Mouse (Mus musculus) forebrain, postnatal 0 days (tissue): ENCODE measurements at regions not wholly inside any gene's neighbourhood (a gene's known extent, or its start where the extent isn't known, plus 50 kb on each side); places are given as distances from the start of the nearest gene placed in this dataset.

Experiments
- ATAC-seq: fragments of 200-750 bp; cut with Nextera tagmentation; 2 replicates; pipeline ENCODE4 v1.8.0; 2017; ENCODE audit warnings: mild to moderate bottlenecking, moderate library complexity
- DNase-seq: peaks from one replicate; pipeline ENCODE4 v3.0.0-alpha.2; 2015
- H3K27ac ChIP-seq: fragments of 300-500 bp; sonication (generic); 2 replicates; pipeline ENCODE4 v1.5.1; 2014; ENCODE audit warnings: low read depth, mild to moderate bottlenecking, antibody characterized with exemption, low read length, moderate library complexity, mixed read lengths
- H3K27me3 ChIP-seq: fragments of 300-500 bp; sonication (generic); 2 replicates; pipeline ENCODE4 v1.6.1; 2014; ENCODE audit warnings: mild to moderate bottlenecking, low read length, mixed read lengths; ENCODE audit not compliant: insufficient read depth
- H3K36me3 ChIP-seq: fragments of 300-500 bp; sonication (generic); 2 replicates; pipeline ENCODE4 v1.6.1; 2014; ENCODE audit warnings: mild to moderate bottlenecking, moderate library complexity; ENCODE audit not compliant: insufficient read depth
- H3K4me1 ChIP-seq: fragments of 300-500 bp; sonication (generic); 2 replicates; pipeline ENCODE4 v1.6.1; 2014; ENCODE audit warnings: antibody characterized with exemption; ENCODE audit not compliant: insufficient read depth
- H3K4me2 ChIP-seq: fragments of 300-500 bp; sonication (generic); 2 replicates; pipeline ENCODE4 v1.6.1; 2014; ENCODE audit warnings: low read depth, mild to moderate bottlenecking, moderate library complexity
- H3K4me3 ChIP-seq: fragments of 300-500 bp; sonication (generic); 2 replicates; pipeline ENCODE4 v1.5.1; 2014; ENCODE audit warnings: low read depth, low read length, mixed read lengths
- H3K9ac ChIP-seq: fragments of 300-500 bp; sonication (generic); 2 replicates; pipeline ENCODE4 v1.6.1; 2014; ENCODE audit warnings: mild to moderate bottlenecking
- H3K9me3 ChIP-seq: fragments of 300-500 bp; sonication (generic); 2 replicates; pipeline ENCODE4 v1.6.1; 2016; ENCODE audit warnings: low read length
- CTCF ChIP-seq: sonication (generic); IDR thresholded peaks from 2 replicates; pipeline ENCODE4 v1.5.1; 2016; ENCODE audit warnings: antibody characterized with exemption, control low read depth, low read depth
- WGBS: fragments of 180-500 bp; shearing (Covaris S2); extraction: QIAGEN DNeasy Blood & Tissue Kit; methylation state at CpG from one replicate; pipeline ENCODE4 v1.1.7; 2014; 5-methylcytosine and 5-hydroxymethylcytosine counted together

- Histone ChIP-seq H3K4me1 (no peaks in the 10 kb centered on the region), H3K4me2 (no peak overlapping the region), H3K36me3 (no peaks in the 10 kb centered on the region), H3K9me3 (no peaks in the 10 kb centered on the region), H3K9ac (no peak overlapping the region), H3K27me3 (no peaks in the 10 kb centered on the region), H3K27ac (no peak overlapping the region), H3K4me3 (no peak overlapping the region)
- ATAC-seq (no peak), DNase-seq (no peak)
- no peak for TF ChIP-seq CTCF
- WGBS = 46% methylated on average over 5 of the region's 5 CpGs
Measured at GRCm38 (mm10) chr12:6930726-6931125, 1046.7 kb upstream of the Apob start.

DNA sequence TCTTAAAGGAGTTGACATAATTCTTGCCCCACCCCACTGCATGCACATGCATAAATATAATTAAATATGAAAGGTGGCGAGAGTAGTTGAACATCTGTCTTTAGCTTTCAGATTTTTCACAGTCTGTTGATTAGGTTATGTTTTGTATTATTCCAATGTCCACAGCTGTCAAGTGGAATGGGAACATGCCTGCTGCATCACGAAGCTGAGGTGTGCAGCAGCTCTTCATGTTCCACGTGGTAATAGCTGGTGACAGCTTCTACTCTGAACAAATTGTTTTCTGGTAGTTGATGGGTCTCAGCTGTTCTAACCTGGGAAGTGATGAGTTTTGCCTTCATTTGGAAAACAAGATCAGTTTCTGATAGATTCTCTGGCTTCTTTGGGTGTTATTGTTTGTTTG, 1020.8 kb upstream of the Apob start:
- no peak for DNase-seq
- Histone ChIP-seq H3K9ac (no peak overlapping the region), H3K27me3 (no peaks in the 10 kb centered on the region), H3K4me2 (no peak overlapping the region), H3K9me3 (no peaks in the 10 kb centered on the region), H3K36me3 (no peaks in the 10 kb centered on the region), H3K27ac (no peak overlapping the region), H3K4me1 (no peaks in the 10 kb centered on the region), H3K4me3 (no peak overlapping the region)
- TF ChIP-seq CTCF = no peak
- ATAC-seq = no peak
- 79% methylated on average over 3 of the region's 3 CpGs for WGBS

DNA sequence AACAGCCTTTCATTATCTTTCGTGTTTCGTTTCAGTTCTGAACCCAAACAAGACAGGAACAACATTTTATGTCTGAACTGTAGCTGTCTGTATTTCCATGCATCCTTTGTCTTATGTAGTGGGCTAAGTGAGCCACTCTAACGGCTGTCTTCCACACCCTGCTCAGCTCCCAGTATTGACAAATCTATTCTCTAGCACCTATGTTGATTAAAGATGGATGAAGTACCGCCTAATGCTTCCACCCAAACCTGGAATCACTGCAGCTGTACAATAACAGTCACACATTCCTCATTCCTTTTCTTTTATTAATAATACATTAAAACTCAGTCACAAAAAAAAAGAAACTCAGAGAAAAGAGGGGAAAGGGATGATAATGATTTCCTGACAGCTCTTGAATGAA, 992.8 kb upstream of the Apob start:
- ATAC-seq (no peak), DNase-seq (no peak)
- no peaks in the 10 kb centered on the region for H3K9me3 ChIP-seq
- H3K27me3 ChIP-seq = no peaks in the 10 kb centered on the region
- H3K4me3 ChIP-seq = no peak overlapping the region
- no peaks in the 10 kb centered on the region for H3K4me1 ChIP-seq
- 68% methylated on average over 4 of the region's 4 CpGs for WGBS
- H3K36me3 ChIP-seq = no peaks in the 10 kb centered on the region
- TF ChIP-seq CTCF = no peak
- no peak overlapping the region for H3K4me2 ChIP-seq
- H3K9ac ChIP-seq = no peak overlapping the region
- no peak overlapping the region for H3K27ac ChIP-seq

GRCm38 (mm10) chr12:7028447-7028846, 949.0 kb upstream of the Apob start:
- no peaks in the 10 kb centered on the region for H3K36me3 ChIP-seq
- H3K9ac ChIP-seq = no peak overlapping the region
- H3K27me3 ChIP-seq = no peaks in the 10 kb centered on the region
- no peaks in the 10 kb centered on the region for H3K9me3 ChIP-seq
- no peak overlapping the region for H3K4me2 ChIP-seq
- ATAC-seq (peak; percentile 76), DNase-seq (peak; percentile 57)
- 45% methylated on average over 4 of the region's 4 CpGs for WGBS
- no peak for TF ChIP-seq CTCF
- no peak overlapping the region for H3K4me3 ChIP-seq
- H3K4me1 ChIP-seq = 0 out of 2 replicates have a peak, but pooled peaks cover 4% of the 10 kb centered on the region
- H3K27ac ChIP-seq = no peak overlapping the region

DNA sequence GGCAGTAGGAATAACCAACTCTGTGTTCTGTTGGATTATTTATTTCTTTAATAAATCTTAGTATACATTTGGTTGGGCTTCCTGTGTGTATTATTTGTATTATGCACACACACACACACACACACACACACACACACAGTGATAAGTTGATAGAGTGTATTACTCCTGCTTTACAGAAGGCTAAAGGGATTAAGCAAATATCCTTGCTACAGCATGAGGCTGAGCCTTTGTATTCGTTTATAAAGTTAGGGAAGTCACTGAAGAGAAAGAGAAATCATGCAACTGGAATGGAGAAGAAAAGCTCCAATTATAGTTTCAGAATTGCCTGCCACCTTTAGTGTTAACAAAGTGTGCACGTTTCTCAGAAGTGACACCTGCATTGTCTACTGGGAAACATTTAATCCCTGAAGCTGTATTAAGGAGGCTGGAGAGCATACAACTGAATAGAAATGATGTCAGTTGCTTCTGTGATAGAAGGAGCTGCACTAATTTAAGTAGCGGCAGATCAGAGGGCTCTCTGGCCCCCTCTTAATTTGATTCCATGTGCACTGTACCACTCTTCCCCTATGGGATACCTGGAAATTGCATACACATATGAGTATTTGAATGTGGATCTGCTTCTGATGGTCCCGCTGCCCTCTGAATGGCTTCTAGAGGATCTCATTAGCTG, 947.9 kb upstream of the Apob start:
- WGBS = 13% methylated on average over 4 of the region's 4 CpGs
- TF ChIP-seq CTCF = no peak
- DNase-seq (no peak), ATAC-seq (peak; percentile 71; the same call in 1 of the 2 replicates)
- Histone ChIP-seq H3K4me2 (no peak overlapping the region), H3K9ac (no peak overlapping the region), H3K36me3 (no peaks in the 10 kb centered on the region), H3K9me3 (no peaks in the 10 kb centered on the region), H3K4me1 (0 out of 2 replicates have a peak, but pooled peaks cover 4% of the 10 kb centered on the region), H3K27ac (no peak overlapping the region), H3K27me3 (no peaks in the 10 kb centered on the region), H3K4me3 (no peak overlapping the region)

- Histone ChIP-seq H3K4me3 (no peak overlapping the region), H3K27me3 (no peaks in the 10 kb centered on the region), H3K4me2 (no peak overlapping the region), H3K27ac (no peak overlapping the region), H3K36me3 (no peaks in the 10 kb centered on the region), H3K9ac (no peak overlapping the region), H3K9me3 (no peaks in the 10 kb centered on the region), H3K4me1 (no peaks in the 10 kb centered on the region)
- TF ChIP-seq CTCF = no peak
- 56% methylated on average over 3 of the region's 3 CpGs for WGBS
- DNase-seq = peak; percentile 61
- ATAC-seq = no peak; the same call in 1 of the 2 replicates
Measured at GRCm38 (mm10) chr12:7050791-7051190, 926.7 kb upstream of the Apob start.

GRCm38 (mm10) chr12:7054575-7054974, 922.9 kb upstream of the Apob start:
- H3K27ac ChIP-seq = no peak overlapping the region
- 81% methylated on average over 2 of the region's 2 CpGs for WGBS
- TF ChIP-seq CTCF = peak; percentile 50; the same call in 1 of the 2 replicates
- no peaks in the 10 kb centered on the region for H3K36me3 ChIP-seq
- H3K4me3 ChIP-seq = no peak overlapping the region
- no peaks in the 10 kb centered on the region for H3K4me1 ChIP-seq
- H3K9ac ChIP-seq = no peak overlapping the region
- ATAC-seq (no peak), DNase-seq (peak; percentile 25)
- no peak overlapping the region for H3K4me2 ChIP-seq
- H3K27me3 ChIP-seq = no peaks in the 10 kb centered on the region
- no peaks in the 10 kb centered on the region for H3K9me3 ChIP-seq
